Mouse (Mus musculus) liver, embryonic 16.5 days (tissue): ENCODE measurements around the gene Qtrt1. TPM values are rescaled to one million over a fixed set of nuclear protein-coding genes. Genes with fewer than 3 reads are reported as not detected.
"Not testable (repeated sequence)": the region's sequence is repeated elsewhere in the genome, so short reads cannot be mapped to it uniquely, and the experiment has no call there.

Source experiments
- ATAC-seq: fragments of 200-750 bp; cut with Nextera tagmentation; 2 replicates; pipeline ENCODE4 v1.8.0; 2017; ENCODE audit warnings: low read depth, mild to moderate bottlenecking, moderate number of reproducible peaks, moderate library complexity
- H3K27ac ChIP-seq: fragments of 300-500 bp; sonication (generic); 2 replicates; pipeline ENCODE4 v1.5.1; 2014; ENCODE audit warnings: mild to moderate bottlenecking, low read length
- H3K27me3 ChIP-seq: fragments of 300-500 bp; sonication (generic); 2 replicates; pipeline ENCODE4 v1.6.1; 2014; ENCODE audit warnings: low read depth, low read length, mixed read lengths; ENCODE audit not compliant: control insufficient read depth, insufficient read depth
- H3K36me3 ChIP-seq: fragments of 300-500 bp; sonication (generic); 2 replicates; pipeline ENCODE4 v1.6.1; 2014; ENCODE audit warnings: mild to moderate bottlenecking; ENCODE audit not compliant: control insufficient read depth, insufficient read depth
- H3K4me1 ChIP-seq: fragments of 300-500 bp; sonication (generic); 2 replicates; pipeline ENCODE4 v1.6.1; 2014; ENCODE audit warnings: low read depth, low read length, mixed read lengths; ENCODE audit not compliant: control insufficient read depth
- H3K4me2 ChIP-seq: fragments of 300-500 bp; sonication (generic); 2 replicates; pipeline ENCODE4 v1.6.1; 2014; ENCODE audit warnings: low read depth, low read length, mixed read lengths
- H3K4me3 ChIP-seq: fragments of 300-500 bp; sonication (generic); 2 replicates; pipeline ENCODE4 v1.5.1; 2014; ENCODE audit warnings: low read depth, mild to moderate bottlenecking, low read length
- H3K9ac ChIP-seq: fragments of 300-500 bp; sonication (generic); 2 replicates; pipeline ENCODE4 v1.6.1; 2014; ENCODE audit warnings: low read depth, low read length
- H3K9me3 ChIP-seq: fragments of 300-500 bp; sonication (generic); replicated peaks from 2 replicates; pipeline ENCODE4 v1.6.1; 2016; ENCODE audit warnings: low read length; ENCODE audit not compliant: control insufficient read depth
- WGBS: fragments of 180-500 bp; shearing (Covaris S2); extraction: QIAGEN DNeasy Blood & Tissue Kit; methylation state at CpG from one replicate; pipeline ENCODE4 v1.1.7; 2014; ENCODE audit not compliant: insufficient replicate concordance; 5-methylcytosine and 5-hydroxymethylcytosine counted together
- polyA plus RNA-seq: library from polyadenylated mRNA; unstranded; fragments of >200 nt; fragmentation: Nextera tagmentation; extraction: Ambion mirVana; gene quantifications from 2 replicates; pipeline ENCODE4 v1.2.1, GENCODE M21; 2015

Gene Qtrt1
- polyA plus RNA-seq, 1 experiment from 2014 or later = 15.8 TPM

DNA sequence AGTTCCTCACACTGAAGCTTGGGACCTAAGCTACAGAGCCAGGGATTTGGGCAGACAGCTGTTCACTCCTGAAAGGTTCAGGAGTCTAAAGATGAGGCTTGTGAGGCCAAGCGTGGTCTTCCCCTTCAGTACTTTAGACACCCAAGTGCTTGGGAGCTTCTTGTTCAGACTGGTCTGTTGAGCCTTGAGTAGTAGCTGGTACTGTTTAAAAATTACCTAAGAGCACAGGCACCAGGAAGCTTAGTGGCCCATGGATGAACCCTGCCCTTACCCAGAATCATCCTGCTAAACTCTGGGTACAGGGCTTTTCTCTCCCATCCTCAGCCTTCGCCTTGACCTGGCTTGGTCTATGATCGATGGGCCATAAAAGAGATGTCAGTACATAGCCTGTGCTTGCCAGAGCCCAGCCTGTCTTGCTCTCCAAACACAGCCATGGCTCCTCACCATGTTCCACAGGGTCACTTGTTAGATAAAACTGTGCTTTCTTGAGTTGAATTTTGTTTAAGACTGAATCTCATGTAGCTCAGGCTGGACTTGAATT lies 48.8 kb downstream of the Qtrt1 start:
- H3K9me3 ChIP-seq = no peaks in the 10 kb centered on the region
- ATAC-seq = no peak

DNA sequence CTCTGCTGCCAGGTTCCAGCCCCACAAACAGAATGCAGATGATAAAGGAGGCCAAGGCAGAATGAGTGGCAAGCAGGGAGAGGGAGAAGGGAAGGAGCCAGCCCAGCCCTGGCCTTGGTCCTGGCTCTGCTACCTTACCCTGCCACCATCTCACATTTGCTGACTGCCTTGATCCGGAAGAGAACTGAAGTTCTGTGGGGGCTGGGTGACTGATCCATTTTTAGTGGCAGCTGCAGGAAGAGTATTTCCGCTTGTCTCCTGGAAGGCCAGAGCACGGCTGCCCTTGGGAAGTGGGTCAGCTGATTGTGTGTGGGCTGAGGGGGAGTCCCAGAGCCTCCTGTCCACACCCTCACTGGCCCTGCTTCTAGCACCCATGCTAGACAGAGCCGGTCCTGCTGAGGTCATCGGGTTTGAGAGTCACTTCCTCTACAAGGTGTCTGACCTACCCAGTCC lies 51.5 kb downstream of the Qtrt1 start:
- H3K9ac ChIP-seq = no peak overlapping the region
- WGBS = 24% methylated on average over 5 of the region's 5 CpGs

More for the DNA sequence above, 48.8 kb downstream of the Qtrt1 start:
- no peaks in the 10 kb centered on the region for H3K27me3 ChIP-seq
- no peak overlapping the region for H3K9ac ChIP-seq
- peaks cover 14% of the 10 kb centered on the region for H3K36me3 ChIP-seq
- H3K27ac ChIP-seq = no peak overlapping the region
- H3K4me1 ChIP-seq = peaks cover 7% of the 10 kb centered on the region
- WGBS = 79% methylated on average over 3 of the region's 3 CpGs
- H3K4me2 ChIP-seq = no peak overlapping the region
- no peak overlapping the region for H3K4me3 ChIP-seq

DNA sequence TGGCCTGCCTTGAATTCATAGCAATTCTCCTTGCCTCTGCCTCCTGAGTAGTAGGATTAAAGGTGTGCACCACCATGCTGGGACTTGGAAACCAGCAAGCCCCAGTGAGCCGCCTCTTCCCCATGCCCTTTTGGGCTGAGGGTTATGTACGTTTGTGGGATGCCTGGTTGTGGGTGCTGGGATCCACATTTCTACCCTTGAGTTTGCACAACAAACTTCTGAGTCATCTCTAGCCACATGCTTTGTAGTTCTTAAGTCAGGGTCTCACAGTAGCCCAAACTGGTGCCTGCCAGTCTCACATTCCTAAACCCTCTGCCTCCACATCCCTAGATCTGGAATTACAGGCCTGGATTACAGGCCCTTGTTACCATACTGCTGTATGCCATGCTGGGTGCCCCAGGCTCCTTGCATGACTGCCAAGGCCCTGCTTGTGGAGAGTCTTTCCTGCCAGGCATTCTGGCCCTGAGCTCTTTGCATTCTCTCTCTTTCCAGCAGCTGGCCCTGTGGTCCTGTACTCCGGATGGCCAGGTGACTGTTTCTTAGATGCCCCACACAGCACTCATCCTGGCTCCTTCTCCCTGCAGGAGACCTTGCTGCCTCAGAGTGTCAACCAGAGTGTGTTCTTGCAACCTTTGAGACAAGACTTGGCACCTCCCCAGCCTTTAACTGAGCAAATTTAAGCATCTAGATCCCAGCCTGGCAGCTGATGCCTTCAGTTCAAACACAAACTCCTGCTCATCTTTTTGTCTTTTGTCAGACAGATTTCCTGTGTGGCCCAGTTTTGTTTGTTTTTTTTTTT lies 52.3 kb downstream of the Qtrt1 start:
- H3K9ac ChIP-seq = no peak overlapping the region
- no peaks in the 10 kb centered on the region for H3K27me3 ChIP-seq
- no peak overlapping the region for H3K27ac ChIP-seq
- peaks cover 32% of the 10 kb centered on the region for H3K36me3 ChIP-seq
- H3K4me3 ChIP-seq = no peak overlapping the region
- H3K4me2 ChIP-seq = no peak overlapping the region
- H3K9me3 ChIP-seq = no peaks in the 10 kb centered on the region
- WGBS = 71% methylated on average over 3 of the region's 3 CpGs
- no peak for ATAC-seq
- peaks cover 3% of the 10 kb centered on the region; the same call in 1 of the 2 replicates for H3K4me1 ChIP-seq

More for the DNA sequence above, 51.5 kb downstream of the Qtrt1 start:
- Histone ChIP-seq H3K27me3 (no peaks in the 10 kb centered on the region), H3K36me3 (peaks cover 28% of the 10 kb centered on the region), H3K9me3 (no peaks in the 10 kb centered on the region), H3K27ac (no peak overlapping the region), H3K4me1 (peaks cover 3% of the 10 kb centered on the region; the same call in 1 of the 2 replicates), H3K4me3 (no peak overlapping the region), H3K4me2 (no peak overlapping the region)
- ATAC-seq = peak; percentile 72; the same call in 1 of the 2 replicates

DNA sequence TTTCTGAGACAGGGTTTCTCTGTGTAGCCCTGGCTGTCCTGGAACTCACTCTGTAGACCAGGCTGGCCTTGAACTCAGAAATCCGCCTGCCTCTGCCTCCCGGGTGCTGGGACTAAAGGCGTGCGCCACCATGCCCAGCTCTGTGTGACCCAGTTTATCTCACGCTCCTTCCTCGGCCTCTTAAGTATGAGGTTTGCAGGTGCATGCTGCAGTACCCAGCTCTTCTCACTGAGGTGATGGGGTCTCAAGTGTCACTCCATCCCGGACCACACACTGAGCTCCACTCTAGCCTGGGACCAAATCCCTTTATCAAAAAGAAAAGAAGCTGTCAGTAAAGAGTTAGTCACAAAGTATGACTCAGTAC lies 52.9 kb downstream of the Qtrt1 start:
- peaks cover 30% of the 10 kb centered on the region for H3K36me3 ChIP-seq
- H3K9me3 ChIP-seq, H3K4me3 ChIP-seq, H3K27me3 ChIP-seq, H3K4me2 ChIP-seq, ATAC-seq, H3K9ac ChIP-seq, H3K27ac ChIP-seq, H3K4me1 ChIP-seq: not testable (repeated sequence)
- WGBS = 88% methylated on average over 7 of the region's 7 CpGs

DNA sequence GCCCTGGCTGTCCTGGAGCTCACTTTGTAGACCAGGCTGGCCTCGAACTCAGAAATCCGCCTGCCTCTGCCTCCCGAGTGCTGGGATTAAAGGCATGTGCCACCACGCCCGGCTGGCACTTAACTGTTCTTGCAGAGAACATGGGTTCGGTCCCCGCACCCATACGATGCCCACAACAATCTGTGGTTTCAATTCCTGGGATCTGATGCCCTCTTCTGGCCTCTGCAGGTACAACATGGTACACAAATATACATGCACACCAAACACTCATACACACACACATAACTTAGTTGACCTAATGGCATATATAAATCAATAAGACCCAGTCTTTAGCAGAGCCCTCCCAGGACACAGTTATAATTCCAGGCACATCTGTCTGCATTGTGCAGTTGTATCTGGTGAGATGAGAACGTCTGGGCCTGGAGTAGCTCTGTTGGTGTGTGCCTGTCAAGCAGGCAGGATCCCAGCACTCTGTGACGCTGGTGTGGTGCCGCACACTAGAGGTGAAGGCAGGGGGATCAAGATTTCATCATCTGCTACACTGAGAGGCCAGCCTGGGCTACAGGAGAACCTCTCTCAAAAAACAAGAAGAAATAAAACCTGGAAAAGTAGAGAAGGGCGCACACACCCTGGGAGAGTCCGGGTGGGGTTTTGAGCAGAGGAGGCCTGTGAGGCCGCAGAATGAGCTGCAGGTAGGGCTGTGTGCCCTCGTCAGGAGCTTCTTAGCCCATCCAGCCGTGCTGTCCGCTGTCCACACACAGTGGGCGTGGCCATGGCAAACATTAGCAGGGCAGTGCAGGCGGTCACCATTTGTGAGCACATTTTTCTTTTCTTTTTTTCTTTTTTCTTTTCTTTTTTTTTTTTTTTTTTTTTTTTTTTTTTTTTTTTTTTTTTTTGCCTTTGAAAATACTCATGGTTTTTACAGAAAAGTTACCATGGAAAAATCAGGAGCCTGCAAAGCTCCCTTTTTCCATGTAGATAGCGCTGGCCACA lies 57.7 kb downstream of the Qtrt1 start:
- ATAC-seq = peak; percentile 32
- 77% methylated on average over 18 of the region's 20 CpGs for WGBS
- H3K27me3 ChIP-seq = no peaks in the 10 kb centered on the region
- no peak overlapping the region for H3K9ac ChIP-seq
- no peaks in the 10 kb centered on the region for H3K4me1 ChIP-seq
- no peak overlapping the region for H3K27ac ChIP-seq
- H3K9me3 ChIP-seq = no peaks in the 10 kb centered on the region
- H3K4me2 ChIP-seq = no peak overlapping the region
- H3K4me3 ChIP-seq = no peak overlapping the region
- H3K36me3 ChIP-seq = peaks cover 66% of the 10 kb centered on the region

Other genes starting within 250 kb of the Qtrt1 start
- gene Pde4a, start 246.1 kb upstream of the Qtrt1 start, polyA plus RNA-seq = 1.6 and 1.9 TPM in 2 replicates
- gene Keap1, start 172.5 kb upstream of the Qtrt1 start, polyA plus RNA-seq = 26.2 and 27.7 TPM in 2 replicates
- 0.13 and 0.14 TPM in 2 replicates for gene S1pr5, start 163.4 kb upstream of the Qtrt1 start, polyA plus RNA-seq
- gene Atg4d, start 146.5 kb upstream of the Qtrt1 start, polyA plus RNA-seq = 90.4 and 95.3 TPM in 2 replicates
- 5.5 and 8.1 TPM in 2 replicates for gene Kri1, start 123.9 kb upstream of the Qtrt1 start, polyA plus RNA-seq
- gene Cdkn2d, start 120.4 kb upstream of the Qtrt1 start, polyA plus RNA-seq = 120 and 128 TPM in 2 replicates
- 0.08 and 1.1 TPM in 2 replicates for gene Ap1m2, start 99.5 kb upstream of the Qtrt1 start, polyA plus RNA-seq
- 16.9 TPM in 2 replicates for gene Slc44a2, start 91.1 kb upstream of the Qtrt1 start, polyA plus RNA-seq
- gene Ilf3, start 44.0 kb upstream of the Qtrt1 start, polyA plus RNA-seq = 34.9 and 37.2 TPM in 2 replicates
- gene Dnm2, start 13.1 kb downstream of the Qtrt1 start, polyA plus RNA-seq = 50.0 and 50.4 TPM in 2 replicates
- 27.3 and 29.8 TPM in 2 replicates for gene Tmed1, start 98.4 kb downstream of the Qtrt1 start, polyA plus RNA-seq
- 9.6 and 11.3 TPM in 2 replicates for gene AB124611, start 114.3 kb downstream of the Qtrt1 start, polyA plus RNA-seq
- 7.0 and 9.3 TPM in 2 replicates for gene Carm1, start 135.1 kb downstream of the Qtrt1 start, polyA plus RNA-seq
- gene Timm29, start 180.9 kb downstream of the Qtrt1 start, polyA plus RNA-seq = 13.9 and 14.1 TPM in 2 replicates
- gene Yipf2, start 181.0 kb downstream of the Qtrt1 start, polyA plus RNA-seq = 11.5 and 12.5 TPM in 2 replicates
- 20.2 and 23.4 TPM in 2 replicates for gene Smarca4, start 204.3 kb downstream of the Qtrt1 start, polyA plus RNA-seq